Mouse (Mus musculus): ENCODE data around the gene Ttc37. TPM values are rescaled to one million over a fixed set of nuclear protein-coding genes. Genes with fewer than 3 reads are reported as not detected.

Gene Ttc37
- 10.3 TPM in 2 replicates for polyA plus RNA-seq (2015; fragmentation: Nextera tagmentation; extraction: Ambion mirVana)

DNA sequence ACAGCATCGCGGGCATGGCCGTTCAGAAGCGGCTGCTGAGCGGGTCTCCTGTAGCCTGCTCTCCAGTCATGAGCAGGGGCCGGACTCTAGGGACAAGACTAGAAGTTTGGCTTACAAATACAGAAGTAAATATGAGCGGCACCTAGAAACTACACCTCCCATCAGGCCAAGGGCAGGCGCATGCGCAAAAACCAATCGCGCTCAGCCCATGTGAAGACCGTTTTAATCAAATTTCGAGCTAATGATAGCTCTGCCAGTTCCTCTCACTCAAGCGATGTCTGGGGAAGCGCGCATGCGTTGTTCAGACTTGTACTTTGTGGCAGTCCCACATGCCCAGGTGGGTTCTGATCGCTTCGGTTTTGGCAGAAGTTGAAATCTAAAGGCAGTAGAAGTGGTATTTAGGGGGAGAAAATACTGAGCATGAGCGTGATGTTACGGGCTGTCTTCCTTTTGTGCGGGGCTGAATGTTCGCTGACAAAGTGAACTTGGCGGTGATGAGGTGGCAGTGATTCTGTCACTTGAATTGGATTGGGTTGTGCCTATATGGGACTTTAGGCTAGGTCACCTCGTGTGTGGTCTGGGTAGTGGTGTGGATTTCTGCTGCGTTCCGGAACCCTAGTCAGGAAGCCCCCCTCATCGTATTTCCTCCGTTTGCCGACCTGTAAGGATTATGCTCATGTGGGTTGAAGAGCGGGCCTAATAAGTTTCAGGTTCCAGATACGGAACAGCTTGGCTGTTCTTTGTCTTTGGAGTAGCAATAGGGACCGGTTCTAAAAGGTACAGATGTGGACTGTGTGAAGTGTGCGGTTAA, at the start of gene Ttc37, which contains the start of gene Arsk:
Gene Ttc37, plus strand, starts transcription at position 242 of the 811 bp plus-strand sequence.
Gene Arsk, minus strand, starts transcription at position 168 of the 811 bp plus-strand sequence.
- under 1% methylated on average over 34 of the region's 34 CpGs for WGBS
- ATAC-seq = peak; percentile 98
- Histone ChIP-seq H3K4me2 (ENCODE audit: low read length) (peak within 1 kb of the TSS; percentile 79), H3K27ac (ENCODE audit: low read length) (peak within 1 kb of the TSS; percentile 70), H3K27me3 (ENCODE audit: control insufficient read depth, insufficient read depth, low read depth, low read length) (no peaks in the 10 kb centered on the region), H3K4me3 (ENCODE audit: low read depth, low read length) (peak within 1 kb of the TSS; percentile 74), H3K4me1 (ENCODE audit: control insufficient read depth, insufficient read depth, low read length) (peaks cover 14% of the 10 kb centered on the region), H3K36me3 (ENCODE audit: control insufficient read depth, insufficient read depth, low read length) (no peaks in the 10 kb centered on the region), H3K9ac (ENCODE audit: low read depth, low read length) (peak within 1 kb of the TSS; percentile 74), H3K9me3 (replicated peaks; ENCODE audit: control insufficient read depth, low read length, poor library complexity, severe bottlenecking) (no peaks in the 10 kb centered on the region)

GRCm38 (mm10) chr13:76055391-76056232, 42.9 kb upstream of the Ttc37 start:
- ATAC-seq = peak; percentile 76
- Histone ChIP-seq H3K36me3 (ENCODE audit: control insufficient read depth, insufficient read depth, low read length) (no peaks in the 10 kb centered on the region), H3K27me3 (ENCODE audit: control insufficient read depth, insufficient read depth, low read depth, low read length) (peaks cover 19% of the 10 kb centered on the region), H3K9ac (ENCODE audit: low read depth, low read length) (peak overlapping the region; percentile 80), H3K4me1 (ENCODE audit: control insufficient read depth, insufficient read depth, low read length) (peaks cover 6% of the 10 kb centered on the region; the same call in 1 of the 2 replicates), H3K4me2 (ENCODE audit: low read length) (peak overlapping the region; percentile 99), H3K27ac (ENCODE audit: low read length) (peak overlapping the region; percentile 66), H3K9me3 (replicated peaks; ENCODE audit: control insufficient read depth, low read length, poor library complexity, severe bottlenecking) (no peaks in the 10 kb centered on the region), H3K4me3 (ENCODE audit: low read depth, low read length) (peak overlapping the region; percentile 67)
- under 1% methylated on average over 59 of the region's 59 CpGs for WGBS

DNA sequence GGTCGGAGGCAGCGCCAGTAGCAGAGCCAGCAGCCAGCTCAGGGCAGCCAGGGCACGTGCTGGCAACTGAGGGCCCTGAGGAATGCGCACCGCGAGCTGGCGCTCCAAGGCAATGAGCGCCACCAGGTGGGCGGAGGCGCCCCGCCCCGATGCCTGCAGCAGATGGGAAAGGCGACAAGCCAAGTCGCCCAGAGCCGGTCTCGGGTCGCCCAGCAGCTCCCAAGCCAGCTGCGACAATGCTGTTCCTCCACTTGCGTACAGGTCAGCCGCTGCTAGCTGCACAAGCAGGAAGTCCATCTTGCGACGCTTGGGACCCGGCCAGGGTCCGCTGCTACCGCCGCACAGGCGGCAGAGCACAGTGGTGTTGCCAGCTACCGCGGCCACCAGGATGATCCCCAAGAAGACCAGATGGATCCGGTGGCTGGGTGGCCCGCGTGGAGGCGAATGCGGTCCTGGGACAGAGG, 42.2 kb upstream of the Ttc37 start:
- peak overlapping the region; percentile 66 for H3K27ac ChIP-seq (ENCODE audit: low read length)
- H3K9ac ChIP-seq (ENCODE audit: low read depth, low read length) = peak overlapping the region; percentile 80
- peak overlapping the region; percentile 99 for H3K4me2 ChIP-seq (ENCODE audit: low read length)
- H3K36me3 ChIP-seq (ENCODE audit: control insufficient read depth, insufficient read depth, low read length) = no peaks in the 10 kb centered on the region
- H3K27me3 ChIP-seq (ENCODE audit: control insufficient read depth, insufficient read depth, low read depth, low read length) = peaks cover 19% of the 10 kb centered on the region
- whole genome bisulfite sequencing = under 1% methylated on average over 34 of the region's 34 CpGs
- peak overlapping the region; percentile 67 for H3K4me3 ChIP-seq (ENCODE audit: low read depth, low read length)
- peak; percentile 96 for ATAC-seq
- no peaks in the 10 kb centered on the region for H3K9me3 ChIP-seq (replicated peaks; ENCODE audit: control insufficient read depth, low read length, poor library complexity, severe bottlenecking)
- peaks cover 6% of the 10 kb centered on the region; the same call in 1 of the 2 replicates for H3K4me1 ChIP-seq (ENCODE audit: control insufficient read depth, insufficient read depth, low read length)

GRCm38 (mm10) chr13:76056896-76057266, 41.7 kb upstream of the Ttc37 start, which contains the start of gene Gpr150:
Gpr150 (minus strand) TSS chr13:76056996.
- no peaks in the 10 kb centered on the region for H3K36me3 ChIP-seq (ENCODE audit: control insufficient read depth, insufficient read depth, low read length)
- peak within 1 kb of the TSS; percentile 80 for H3K9ac ChIP-seq (ENCODE audit: low read depth, low read length)
- 10% methylated on average over 10 of the region's 10 CpGs for WGBS
- peak within 1 kb of the TSS; percentile 67 for H3K4me3 ChIP-seq (ENCODE audit: low read depth, low read length)
- H3K27ac ChIP-seq (ENCODE audit: low read length) = peak within 1 kb of the TSS; percentile 66
- H3K4me2 ChIP-seq (ENCODE audit: low read length) = peak within 1 kb of the TSS; percentile 99
- ATAC-seq = no peak; the same call in 1 of the 2 replicates
- peaks cover 6% of the 10 kb centered on the region; the same call in 1 of the 2 replicates for H3K4me1 ChIP-seq (ENCODE audit: control insufficient read depth, insufficient read depth, low read length)
- no peaks in the 10 kb centered on the region for H3K9me3 ChIP-seq (replicated peaks; ENCODE audit: control insufficient read depth, low read length, poor library complexity, severe bottlenecking)
- H3K27me3 ChIP-seq (ENCODE audit: control insufficient read depth, insufficient read depth, low read depth, low read length) = peaks cover 19% of the 10 kb centered on the region

DNA sequence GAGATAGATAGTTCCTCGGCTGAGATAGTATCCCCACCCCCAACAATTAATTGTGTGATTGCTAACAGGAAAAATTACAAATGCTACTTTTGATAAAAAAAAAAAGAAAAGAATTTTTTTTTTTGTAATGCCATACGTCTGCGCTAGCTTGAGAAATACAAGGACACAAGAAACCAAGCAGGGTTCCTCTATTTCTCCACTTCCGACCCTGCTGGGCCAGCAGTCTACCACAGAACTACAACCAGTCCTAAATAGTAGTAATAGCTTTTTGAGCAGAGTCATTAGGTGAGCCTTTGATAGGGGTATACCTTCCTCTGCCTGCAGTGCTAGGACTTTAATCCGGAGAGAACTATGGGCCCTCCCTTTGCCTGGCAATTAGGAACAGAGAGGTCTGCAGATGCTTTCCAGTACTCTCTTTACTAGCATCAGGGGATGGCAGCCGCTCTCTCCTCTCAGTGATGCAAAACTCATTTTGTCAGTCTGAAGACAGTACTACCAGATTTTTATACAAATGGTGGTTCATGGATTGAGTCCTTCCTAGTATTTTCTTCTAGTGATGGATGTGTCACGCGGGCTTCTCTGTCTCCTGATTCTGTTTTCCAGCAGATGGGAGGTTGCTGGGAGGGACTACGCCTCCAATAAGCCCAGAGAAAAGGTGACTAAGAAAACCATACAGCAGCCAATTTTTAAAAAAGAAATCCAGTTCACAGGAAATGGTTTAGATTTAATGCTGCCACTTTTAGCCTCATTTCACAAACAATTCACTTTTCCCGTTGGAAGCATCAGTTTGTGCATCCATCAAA, 41.1 kb upstream of the Ttc37 start:
- H3K9ac ChIP-seq (ENCODE audit: low read depth, low read length) = no peak overlapping the region
- no peak overlapping the region for H3K27ac ChIP-seq (ENCODE audit: low read length)
- H3K9me3 ChIP-seq (replicated peaks; ENCODE audit: control insufficient read depth, low read length, poor library complexity, severe bottlenecking) = no peaks in the 10 kb centered on the region
- WGBS = 73% methylated on average over 10 of the region's 10 CpGs
- H3K36me3 ChIP-seq (ENCODE audit: control insufficient read depth, insufficient read depth, low read length) = no peaks in the 10 kb centered on the region
- peaks cover 19% of the 10 kb centered on the region for H3K27me3 ChIP-seq (ENCODE audit: control insufficient read depth, insufficient read depth, low read depth, low read length)
- peak overlapping the region; percentile 99 for H3K4me2 ChIP-seq (ENCODE audit: low read length)
- no peak for ATAC-seq
- H3K4me1 ChIP-seq (ENCODE audit: control insufficient read depth, insufficient read depth, low read length) = peaks cover 6% of the 10 kb centered on the region; the same call in 1 of the 2 replicates
- peak overlapping the region; percentile 67; the same call in 1 of the 2 replicates for H3K4me3 ChIP-seq (ENCODE audit: low read depth, low read length)

DNA sequence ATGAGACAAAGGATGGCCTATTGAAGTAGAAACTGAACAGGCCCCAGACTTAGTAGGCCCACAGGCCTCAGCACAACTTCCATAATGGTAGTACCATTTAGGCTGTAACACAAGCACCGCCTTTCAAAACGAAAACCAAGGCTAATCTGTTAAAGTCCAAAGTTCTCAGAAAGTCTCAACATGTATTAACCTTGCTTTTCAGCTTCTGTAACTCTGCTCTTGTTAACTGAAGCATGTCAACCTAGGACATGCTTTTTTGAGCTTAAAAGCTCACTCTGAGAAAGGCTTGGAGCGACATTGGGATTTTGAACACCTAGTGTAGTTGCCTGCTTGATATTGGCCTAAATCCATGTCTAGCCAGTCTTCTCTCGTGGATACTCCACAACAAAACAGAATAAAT, 38.9 kb upstream of the Ttc37 start:
- Histone ChIP-seq H3K9me3 (replicated peaks; ENCODE audit: control insufficient read depth, low read length, poor library complexity, severe bottlenecking) (no peaks in the 10 kb centered on the region), H3K9ac (ENCODE audit: low read depth, low read length) (no peak overlapping the region), H3K27ac (ENCODE audit: low read length) (no peak overlapping the region), H3K36me3 (ENCODE audit: control insufficient read depth, insufficient read depth, low read length) (peaks cover under 1% of the 10 kb centered on the region; the same call in 1 of the 2 replicates), H3K4me3 (ENCODE audit: low read depth, low read length) (no peak overlapping the region), H3K4me2 (ENCODE audit: low read length) (no peak overlapping the region), H3K27me3 (ENCODE audit: control insufficient read depth, insufficient read depth, low read depth, low read length) (peaks cover 7% of the 10 kb centered on the region), H3K4me1 (ENCODE audit: control insufficient read depth, insufficient read depth, low read length) (peaks cover 6% of the 10 kb centered on the region; the same call in 1 of the 2 replicates)
- no peak for ATAC-seq
- 92% methylated on average over 4 of the region's 4 CpGs for WGBS

DNA sequence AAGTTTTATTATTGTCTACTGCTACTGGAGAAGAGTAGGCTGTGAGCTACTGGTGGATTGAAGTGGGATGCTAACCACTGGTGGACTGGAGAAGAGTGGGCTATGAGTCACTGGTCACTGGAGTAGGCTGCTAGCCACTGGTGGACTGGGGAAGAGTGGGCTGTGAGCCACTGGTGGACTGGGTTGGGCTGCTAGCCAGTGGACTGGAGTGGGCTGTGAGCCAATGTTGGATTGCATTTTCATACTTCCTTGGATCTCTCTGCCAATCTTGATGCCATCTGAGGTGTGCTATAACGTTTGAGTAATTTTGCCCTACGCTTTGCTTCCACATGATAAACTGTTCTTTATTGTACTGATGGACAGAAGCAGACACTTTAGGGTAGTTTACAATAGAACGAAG, 36.4 kb upstream of the Ttc37 start:
- WGBS = 88% methylated on average over 3 of the region's 3 CpGs
- Histone ChIP-seq H3K4me3 (ENCODE audit: low read depth, low read length) (no peak overlapping the region), H3K27ac (ENCODE audit: low read length) (no peak overlapping the region), H3K9ac (ENCODE audit: low read depth, low read length) (no peak overlapping the region), H3K36me3 (ENCODE audit: control insufficient read depth, insufficient read depth, low read length) (peaks cover 4% of the 10 kb centered on the region; the same call in 1 of the 2 replicates), H3K9me3 (replicated peaks; ENCODE audit: control insufficient read depth, low read length, poor library complexity, severe bottlenecking) (no peaks in the 10 kb centered on the region), H3K27me3 (ENCODE audit: control insufficient read depth, insufficient read depth, low read depth, low read length) (peaks cover 4% of the 10 kb centered on the region; the same call in 1 of the 2 replicates), H3K4me2 (ENCODE audit: low read length) (no peak overlapping the region), H3K4me1 (ENCODE audit: control insufficient read depth, insufficient read depth, low read length) (no peaks in the 10 kb centered on the region)
- ATAC-seq = no peak

DNA sequence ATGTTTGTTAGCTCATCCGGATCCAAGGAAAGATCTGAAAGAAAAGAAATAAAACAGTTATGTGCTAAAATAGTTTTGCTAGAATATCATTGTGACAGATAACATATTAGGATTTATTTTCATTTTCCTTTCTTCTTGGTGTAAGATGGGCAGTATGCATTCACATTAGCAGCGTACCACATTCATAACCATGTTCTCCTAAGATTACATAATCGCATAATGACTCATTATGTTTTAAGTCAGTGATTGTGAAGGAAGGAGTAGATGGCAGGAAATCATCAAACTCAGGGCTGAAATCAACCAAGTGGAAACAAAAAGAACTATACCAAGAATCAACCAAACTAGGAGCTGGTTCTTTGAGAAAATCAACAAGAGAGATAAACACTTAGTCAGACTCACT, 36.0 kb upstream of the Ttc37 start:
- no peak for ATAC-seq
- Histone ChIP-seq H3K4me3 (ENCODE audit: low read depth, low read length) (no peak overlapping the region), H3K27me3 (ENCODE audit: control insufficient read depth, insufficient read depth, low read depth, low read length) (peaks cover 2% of the 10 kb centered on the region; the same call in 1 of the 2 replicates), H3K27ac (ENCODE audit: low read length) (no peak overlapping the region), H3K4me1 (ENCODE audit: control insufficient read depth, insufficient read depth, low read length) (no peaks in the 10 kb centered on the region), H3K9me3 (replicated peaks; ENCODE audit: control insufficient read depth, low read length, poor library complexity, severe bottlenecking) (no peaks in the 10 kb centered on the region), H3K9ac (ENCODE audit: low read depth, low read length) (no peak overlapping the region), H3K36me3 (ENCODE audit: control insufficient read depth, insufficient read depth, low read length) (peaks cover 4% of the 10 kb centered on the region; the same call in 1 of the 2 replicates), H3K4me2 (ENCODE audit: low read length) (no peak overlapping the region)
- WGBS = 96% methylated on average over 3 of the region's 3 CpGs

Data from midbrain, embryonic 16.5 days (tissue).